Mouse (Mus musculus): ENCODE measurements around the gene Efs.

GRCm38 (mm10) chr14:54900383-54900782 lies 25.5 kb downstream of the Efs start:
- peak; percentile 7 for TF ChIP-seq CTCF (IDR thresholded peaks at IDR 0.05; ENCODE audit: low read depth, low read length)
- TF ChIP-seq POLR2A (IDR thresholded peaks at IDR 0.05; ENCODE audit: insufficient read depth, low read length), result no peak
- no peak for TF ChIP-seq EP300 (IDR thresholded peaks at IDR 0.05; ENCODE audit: insufficient read depth, low read depth, low read length)
